Mouse (Mus musculus) ovary, adult 2 months (tissue): ENCODE results near the gene Zyx. TPM values are rescaled to one million over a fixed set of nuclear protein-coding genes. Genes with fewer than 3 reads are reported as not detected.

Experiments
- polyA plus RNA-seq: library from polyadenylated mRNA; depleted of rRNA; stranded (reverse); fragments of >200 nt; gene quantifications from 2 replicates; pipeline ENCODE4 v1.2.3, GENCODE M21; 2012; rRNA removed

Zyx gene
- 300 and 324 TPM in 2 replicates for polyA plus RNA-seq

GRCm38 (mm10) chr6:42349426-42350020 lies at the start of gene Zyx:
Gene Zyx (plus strand): TSS chr6:42349630.

GRCm38 (mm10) chr6:42324482-42325267 lies 24.8 kb upstream of the Zyx start, which contains the start of gene Fam131b:
Gene Fam131b (minus strand): TSS chr6:42324643.

DNA sequence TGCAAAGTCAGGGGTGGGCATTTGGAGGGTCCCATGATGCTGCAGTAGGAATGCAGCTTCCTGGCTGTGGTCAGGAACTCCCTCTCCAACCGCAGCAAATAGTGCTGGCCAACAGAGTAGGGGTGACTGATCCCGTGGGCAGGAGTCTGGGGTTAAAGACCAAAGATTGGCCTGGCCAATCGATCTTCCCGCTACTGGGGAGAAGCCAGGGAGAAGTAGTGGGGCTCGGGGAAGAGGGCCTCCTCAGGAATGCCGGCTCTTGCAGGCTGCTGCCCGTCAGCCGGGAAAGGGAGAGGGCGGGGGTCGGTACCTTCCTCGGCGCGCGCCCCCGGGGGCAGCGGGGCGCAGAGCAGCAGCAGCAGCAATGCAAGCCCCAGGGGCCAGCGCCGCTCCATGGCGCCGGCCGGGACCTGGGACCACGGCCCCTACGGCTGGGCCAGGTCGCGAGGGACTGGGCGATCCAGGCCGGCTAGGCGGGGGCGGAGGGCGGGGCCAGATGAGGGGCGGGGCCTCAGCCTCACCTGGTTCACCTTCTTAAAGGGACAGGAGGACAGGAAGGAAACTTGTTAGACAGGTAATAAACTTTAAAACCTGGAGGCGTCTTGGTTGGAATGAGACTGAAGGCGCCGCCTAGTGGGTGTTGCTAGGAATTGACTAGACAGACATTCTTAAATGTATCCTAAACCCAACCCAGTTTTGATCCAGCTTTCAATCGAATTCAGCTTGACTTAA lies 23.6 kb downstream of the Zyx start, which contains the start of gene Epha1:
TSS of gene Epha1 (minus strand) at position 453 of the 732 bp plus-strand sequence.

DNA sequence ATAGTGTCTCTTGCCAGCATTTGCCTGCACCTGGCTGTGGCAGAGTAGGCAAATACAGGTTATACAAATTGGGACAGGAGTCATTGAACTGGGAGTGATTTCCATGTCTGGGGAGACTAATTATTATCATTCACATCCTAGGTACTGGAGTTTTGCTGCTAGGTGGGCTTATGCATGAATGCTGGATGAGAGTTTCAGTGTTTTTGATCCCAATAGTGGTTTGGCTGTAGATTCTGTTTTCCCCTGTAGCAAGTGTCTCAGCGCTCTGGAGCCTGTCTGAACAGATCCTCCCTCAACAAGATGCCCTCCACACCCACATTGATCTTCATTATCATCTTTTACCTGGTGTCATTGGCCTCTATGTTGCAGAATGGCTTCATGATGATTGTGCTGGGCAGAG lies 50.5 kb downstream of the Zyx start, which contains the start of gene Tas2r143:
TSS of gene Tas2r143 (plus strand) at position 301 of the 400 bp plus-strand sequence.

GRCm38 (mm10) chr6:42405134-42405533 lies 55.7 kb downstream of the Zyx start, which contains the start of gene Tas2r135:
Gene Tas2r135 (plus strand): TSS chr6:42405434.

Other genes starting within 250 kb of the Zyx start
- gene Tas2r139, start 208.7 kb upstream of the Zyx start, polyA plus RNA-seq = not detected in 2 replicates
- gene Tas2r144, start 134.3 kb upstream of the Zyx start, polyA plus RNA-seq = not detected in 2 replicates
- gene Gstk1, start 103.7 kb upstream of the Zyx start, polyA plus RNA-seq = 11.7 and 18.3 TPM in 2 replicates
- gene Tmem139, start 87.7 kb upstream of the Zyx start, polyA plus RNA-seq = 1.6 and 1.7 TPM in 2 replicates
- gene Casp2, start 84.6 kb upstream of the Zyx start, polyA plus RNA-seq = 36.2 and 40.9 TPM in 2 replicates
- gene Clcn1, start 62.9 kb upstream of the Zyx start, polyA plus RNA-seq = 0.23 and 0.29 TPM in 2 replicates
- 0.63 and 0.67 TPM in 2 replicates for gene Fam131b, start 25.0 kb upstream of the Zyx start, polyA plus RNA-seq
- gene Epha1, start 23.6 kb downstream of the Zyx start, polyA plus RNA-seq = 5.2 and 5.5 TPM in 2 replicates
- gene Tas2r143, start 50.6 kb downstream of the Zyx start, polyA plus RNA-seq = 0.33 TPM in 1 of 2 replicates, not detected in the other
- gene Tas2r135, start 55.8 kb downstream of the Zyx start, polyA plus RNA-seq = not detected in 2 replicates
- not detected in 2 replicates for gene Tas2r126, start 84.9 kb downstream of the Zyx start, polyA plus RNA-seq
- not detected in 2 replicates for gene Olfr458, start 115.6 kb downstream of the Zyx start, polyA plus RNA-seq
- not detected in 2 replicates for gene Olfr457, start 126.7 kb downstream of the Zyx start, polyA plus RNA-seq
- gene Olfr456, start 137.6 kb downstream of the Zyx start, polyA plus RNA-seq = not detected in 2 replicates
- not detected in 2 replicates for gene Olfr455, start 198.0 kb downstream of the Zyx start, polyA plus RNA-seq
- not detected in 2 replicates for gene Tcaf3, start 248.1 kb downstream of the Zyx start, polyA plus RNA-seq